14 mouse cellular contexts compared by ENCODE assay signal in genomic region chr2:77263477-77264435, GRCm38 (mm10). TPM values are rescaled to one million over a fixed set of nuclear protein-coding genes. Genes with fewer than 3 reads are reported as not detected.
DNase-seq lines count a peak whose midpoint lies in the region; ATAC-seq and TF ChIP-seq lines count a peak whose summit lies in the region.
"Had no signal": no experiment of that assay in that cellular context is flagged by ENCODE, and none has a peak within 500 bp of the region (broad histone marks: within the 10 kb centered on the region; RNA-seq: fewer than 3 reads in every experiment).

No protein-coding gene starts in this region.

- ATAC-seq in hindbrain, embryonic 13.5 days (ENCODE audit: low FRiP score) = no peak
- no peak for ATAC-seq in hindbrain, embryonic 14.5 days (ENCODE audit: low FRiP score)
- no peak for ATAC-seq in midbrain, postnatal 0 days (ENCODE audit: low FRiP score)
- ATAC-seq in midbrain, embryonic 14.5 days (ENCODE audit: low FRiP score, low TSS enrichment) = no peak
- ATAC-seq in megakaryocyte-erythroid progenitor cell, adult 5-6 weeks (replicated peaks; ENCODE audit: low FRiP score, low TSS enrichment, poor library complexity, severe bottlenecking) = 0 out of 2 replicates have a peak, but pooled peaks have one; percentile 52

- TF ChIP-seq CTCF in midbrain, postnatal 0 days (IDR thresholded peaks at IDR 0.05) = no peak

- peaks cover 48% of the 10 kb centered on the region for H3K4me1 ChIP-seq in hindbrain, embryonic 13.5 days (replicated peaks)
- peaks cover 20% of the 10 kb centered on the region for H3K4me1 ChIP-seq in hindbrain, embryonic 14.5 days (replicated peaks; ENCODE audit: control insufficient read depth, insufficient read depth, low read length)
- H3K4me1 ChIP-seq in midbrain, postnatal 0 days (ENCODE audit: insufficient read depth, low read length) = peaks cover 8% of the 10 kb centered on the region; the same call in 1 of the 2 replicates
- H3K4me1 ChIP-seq in midbrain, embryonic 14.5 days (ENCODE audit: control insufficient read depth, insufficient read depth, low read length) = peaks cover 29% of the 10 kb centered on the region
- peaks cover 52% of the 10 kb centered on the region for H3K4me1 ChIP-seq in heart, embryonic 10.5 days

- H3K4me2 ChIP-seq in hindbrain, embryonic 13.5 days = no peak overlapping the region
- no peak overlapping the region for H3K4me2 ChIP-seq in hindbrain, embryonic 14.5 days (replicated peaks)
- no peak overlapping the region for H3K4me2 ChIP-seq in midbrain, postnatal 0 days (ENCODE audit: low read depth, low read length, poor library complexity, severe bottlenecking)
- no peak overlapping the region for H3K4me2 ChIP-seq in midbrain, embryonic 14.5 days (ENCODE audit: low read length)
- H3K4me2 ChIP-seq: heart, embryonic 12.5 days; limb, embryonic 12.5 days; neural tube, embryonic 13.5 days had no signal

- DNase-seq in hindbrain, embryonic 14.5 days (ENCODE audit: low spot score) = no peak
- DNase-seq in midbrain, postnatal 0 days (ENCODE audit: low spot score) = peak; percentile 44
- no peak for DNase-seq in midbrain, embryonic 14.5 days
- DNase-seq in cerebellum, postnatal 10 days = peak; percentile 83 to 86
- no peak for DNase-seq in adrenal gland, postnatal 25 days
- DNase-seq in heart, embryonic 10.5 days (ENCODE audit: low spot score) = no peak
- DNase-seq: thymus, postnatal 14 days had no signal

- no peaks in the 10 kb centered on the region for H3K9me3 ChIP-seq in hindbrain, embryonic 13.5 days
- no peaks in the 10 kb centered on the region for H3K9me3 ChIP-seq in hindbrain, embryonic 14.5 days (ENCODE audit: control insufficient read depth, low read length)
- H3K9me3 ChIP-seq in midbrain, postnatal 0 days (ENCODE audit: low read length) = no peaks in the 10 kb centered on the region
- H3K9me3 ChIP-seq in midbrain, embryonic 14.5 days (ENCODE audit: control insufficient read depth, low read length) = no peaks in the 10 kb centered on the region
- H3K9me3 ChIP-seq in heart, embryonic 10.5 days = no peaks in the 10 kb centered on the region
- H3K9me3 ChIP-seq: heart, embryonic 12.5 days; limb, embryonic 12.5 days; neural tube, embryonic 13.5 days had no signal

- no peaks in the 10 kb centered on the region for H3K27me3 ChIP-seq in hindbrain, embryonic 13.5 days
- H3K27me3 ChIP-seq in hindbrain, embryonic 14.5 days (ENCODE audit: control insufficient read depth, insufficient read depth, low read length) = no peaks in the 10 kb centered on the region
- H3K27me3 ChIP-seq in midbrain, postnatal 0 days (ENCODE audit: insufficient read depth, low read length) = no peaks in the 10 kb centered on the region
- no peaks in the 10 kb centered on the region for H3K27me3 ChIP-seq in midbrain, embryonic 14.5 days (ENCODE audit: control insufficient read depth, insufficient read depth, low read length)
- no peaks in the 10 kb centered on the region for H3K27me3 ChIP-seq in heart, embryonic 10.5 days (ENCODE audit: insufficient read depth, poor library complexity, severe bottlenecking)
- H3K27me3 ChIP-seq: heart, embryonic 12.5 days; limb, embryonic 12.5 days; neural tube, embryonic 13.5 days had no signal

- no peak overlapping the region for H3K4me3 ChIP-seq in hindbrain, embryonic 13.5 days
- H3K4me3 ChIP-seq in hindbrain, embryonic 14.5 days (replicated peaks; ENCODE audit: low read length) = no peak overlapping the region
- H3K4me3 ChIP-seq in midbrain, postnatal 0 days (ENCODE audit: low read depth, low read length) = no peak overlapping the region
- H3K4me3 ChIP-seq in midbrain, embryonic 14.5 days (replicated peaks; ENCODE audit: low read depth, low read length) = no peak overlapping the region
- no peak overlapping the region for H3K4me3 ChIP-seq in heart, embryonic 10.5 days
- H3K4me3 ChIP-seq: erythroblast, embryonic 14.5 days; heart, embryonic 12.5 days; limb, embryonic 12.5 days; neural tube, embryonic 13.5 days had no signal

- peak overlapping the region; percentile 69 for H3K27ac ChIP-seq in hindbrain, embryonic 13.5 days
- H3K27ac ChIP-seq in hindbrain, embryonic 14.5 days = no peak overlapping the region
- H3K27ac ChIP-seq in midbrain, postnatal 0 days (ENCODE audit: low read depth, low read length) = no peak overlapping the region
- H3K27ac ChIP-seq in midbrain, embryonic 14.5 days (replicated peaks; ENCODE audit: low read depth, low read length) = no peak overlapping the region
- H3K27ac ChIP-seq in heart, embryonic 10.5 days = no peak overlapping the region
- H3K27ac ChIP-seq: kidney, postnatal 0 days; limb, embryonic 12.5 days; neural tube, embryonic 13.5 days had no signal

- H3K9ac ChIP-seq in hindbrain, embryonic 13.5 days = no peak overlapping the region
- no peak overlapping the region for H3K9ac ChIP-seq in hindbrain, embryonic 14.5 days
- H3K9ac ChIP-seq in midbrain, postnatal 0 days (replicated peaks; ENCODE audit: low read length, poor library complexity, severe bottlenecking) = no peak overlapping the region
- no peak overlapping the region for H3K9ac ChIP-seq in midbrain, embryonic 14.5 days (replicated peaks; ENCODE audit: low read length)
- H3K9ac ChIP-seq: heart, embryonic 12.5 days; limb, embryonic 12.5 days; neural tube, embryonic 13.5 days had no signal

- 59% methylated on average over 11 of the region's 11 CpGs for WGBS in hindbrain, embryonic 13.5 days
- 50% methylated on average over 11 of the region's 11 CpGs for WGBS in hindbrain, embryonic 14.5 days
- WGBS in midbrain, postnatal 0 days = 50% methylated on average over 11 of the region's 11 CpGs
- WGBS in midbrain, embryonic 14.5 days = 42% methylated on average over 11 of the region's 11 CpGs
- WGBS in heart, embryonic 10.5 days = 55% methylated on average over 11 of the region's 11 CpGs

- H3K36me3 ChIP-seq in hindbrain, embryonic 13.5 days = no peaks in the 10 kb centered on the region
- no peaks in the 10 kb centered on the region for H3K36me3 ChIP-seq in hindbrain, embryonic 14.5 days (replicated peaks; ENCODE audit: control insufficient read depth, insufficient read depth)
- no peaks in the 10 kb centered on the region for H3K36me3 ChIP-seq in midbrain, postnatal 0 days (ENCODE audit: insufficient read depth, low read length)
- H3K36me3 ChIP-seq in midbrain, embryonic 14.5 days (ENCODE audit: control insufficient read depth, insufficient read depth, low read length) = no peaks in the 10 kb centered on the region
- H3K36me3 ChIP-seq in heart, embryonic 10.5 days = no peaks in the 10 kb centered on the region
- H3K36me3 ChIP-seq: heart, embryonic 12.5 days; limb, embryonic 12.5 days; neural tube, embryonic 13.5 days had no signal

RNA-seq across cellular contexts. Expression of gene Sestd1, which starts 16.6 kb away (rescaled TPM):
- 27.8 and 28.7 TPM in 2 replicates for polyA plus RNA-seq in hindbrain, embryonic 13.5 days (2015; fragmentation: Nextera tagmentation; extraction: Ambion mirVana)
- 48.8 and 51.7 TPM in 2 replicates for polyA plus RNA-seq in hindbrain, embryonic 14.5 days (2014; fragmentation: Nextera tagmentation; extraction: Ambion mirVana)
- 52.6 and 64.0 TPM in 2 replicates for total RNA-seq in midbrain, postnatal 0 days (2014; rRNA removed)
- 21.6 and 23.7 TPM in 2 replicates for polyA plus RNA-seq in midbrain, postnatal 0 days (2015; fragmentation: Nextera tagmentation; extraction: Ambion mirVana)
- 43.5 and 52.2 TPM in 2 replicates for polyA plus RNA-seq in midbrain, embryonic 14.5 days (2014; fragmentation: Nextera tagmentation; extraction: Ambion mirVana)
- 1.3 and 2.0 TPM in 2 replicates for total RNA-seq in megakaryocyte-erythroid progenitor cell, adult 5-6 weeks (2014; fragmentation: Nextera tagmentation)
- total RNA-seq in megakaryocyte-erythroid progenitor cell, adult 5-6 weeks (2017) = 5.1 and 5.4 TPM in 2 replicates
- total RNA-seq in adrenal gland, postnatal 25 days (2021) = 15.3 and 20.3 TPM in 2 replicates
- polyA plus RNA-seq in heart, embryonic 10.5 days (2016; fragmentation: Nextera tagmentation; extraction: Ambion mirVana) = 8.2 and 9.9 TPM in 2 replicates
- polyA plus RNA-seq: erythroblast, embryonic 14.5 days had no signal

Comparison
In these comparisons a context has a peak if more than half of its experiments do, and no peak if none do; other contexts are left out.
1. DNase-seq: peak in midbrain, postnatal 0 days (single experiment) and cerebellum, postnatal 10 days (2 of 2); none in hindbrain, embryonic 14.5 days (single experiment), midbrain, embryonic 14.5 days (single experiment), adrenal gland, postnatal 25 days (single experiment) and heart, embryonic 10.5 days (single experiment).